Mouse (Mus musculus) stomach, postnatal 0 days (tissue): Measurements from ENCODE around the gene Ctu2.

Source experiments
- CTCF ChIP-seq: IDR thresholded peaks from 2 replicates; pipeline ENCODE4 v1.5.1; 2016; ENCODE audit warnings: antibody characterized with exemption, low read depth, mild to moderate bottlenecking, moderate library complexity
- EP300 ChIP-seq: optimal IDR thresholded peaks from 2 replicates; pipeline ENCODE3; 2016; ENCODE audit warnings: antibody characterized with exemption

GRCm38 (mm10) chr8:122431694-122432442 is 44.1 kb upstream of the Ctu2 start:
- TF ChIP-seq CTCF: no peak
- TF ChIP-seq EP300: no peak
